Mouse (Mus musculus) G1E (cell line): ENCODE measurements at regions not wholly inside any gene's neighbourhood (a gene's known extent, or its start where the extent isn't known, plus 50 kb on each side); places are given as distances from the start of the nearest gene placed in this dataset.

ENCODE experiments used
- ATAC-seq: 2 replicates; pipeline ENCODE4 v1.8.0; 2016; ENCODE audit warnings: mild to moderate bottlenecking; ENCODE audit not compliant: insufficient number of reproducible peaks, poor library complexity, low FRiP score, severe bottlenecking; ENCODE audit errors: extremely low read depth
- DNase-seq: peaks from one replicate; pipeline ENCODE4 v3.0.0; 2012; ENCODE audit warnings: low spot score
- H3K27me3 ChIP-seq: 2 replicates; pipeline ENCODE4 v1.6.1; 2012; ENCODE audit warnings: mild to moderate bottlenecking, low read length, inconsistent platforms; ENCODE audit not compliant: insufficient read depth
- H3K36me3 ChIP-seq: replicated peaks from 2 replicates; pipeline ENCODE3; 2012; ENCODE audit warnings: mild to moderate bottlenecking, inconsistent platforms
- H3K4me1 ChIP-seq: 2 replicates; pipeline ENCODE4 v1.6.1; 2012; ENCODE audit warnings: low read depth, low read length, inconsistent platforms, mixed read lengths; ENCODE audit not compliant: insufficient read depth
- H3K4me3 ChIP-seq: 2 replicates; pipeline ENCODE4 v1.5.1; 2012; ENCODE audit warnings: low read depth, mild to moderate bottlenecking, inconsistent platforms, low read length, moderate library complexity, mixed read lengths
- H3K9me3 ChIP-seq: replicated peaks from 2 replicates; pipeline ENCODE4 v1.6.1; 2012; ENCODE audit warnings: inconsistent platforms
- CTCF ChIP-seq: IDR thresholded peaks from 2 replicates; pipeline ENCODE4 v1.5.1; 2012; ENCODE audit warnings: low read depth, low read length, inconsistent platforms, mixed read lengths
- GATA1 ChIP-seq: IDR thresholded peaks from 2 replicates; pipeline ENCODE4 v1.6.1; 2012; ENCODE audit warnings: borderline replicate concordance, low read length, inconsistent platforms, mixed read lengths
- GATA2 ChIP-seq: IDR thresholded peaks from 2 replicates; pipeline ENCODE4 v1.6.1; 2012; ENCODE audit warnings: low read depth, low read length, inconsistent platforms, borderline replicate concordance
- POLR2AphosphoS5 ChIP-seq: IDR thresholded peaks from 2 replicates; pipeline ENCODE4 v1.6.1; 2012; ENCODE audit warnings: low read depth, low read length, inconsistent platforms; ENCODE audit not compliant: insufficient replicate concordance
- TAL1 ChIP-seq: conservative IDR thresholded peaks from 2 replicates; pipeline ENCODE4 v1.6.1; 2012; ENCODE audit warnings: low read depth, low read length, inconsistent platforms, mixed read lengths

DNA sequence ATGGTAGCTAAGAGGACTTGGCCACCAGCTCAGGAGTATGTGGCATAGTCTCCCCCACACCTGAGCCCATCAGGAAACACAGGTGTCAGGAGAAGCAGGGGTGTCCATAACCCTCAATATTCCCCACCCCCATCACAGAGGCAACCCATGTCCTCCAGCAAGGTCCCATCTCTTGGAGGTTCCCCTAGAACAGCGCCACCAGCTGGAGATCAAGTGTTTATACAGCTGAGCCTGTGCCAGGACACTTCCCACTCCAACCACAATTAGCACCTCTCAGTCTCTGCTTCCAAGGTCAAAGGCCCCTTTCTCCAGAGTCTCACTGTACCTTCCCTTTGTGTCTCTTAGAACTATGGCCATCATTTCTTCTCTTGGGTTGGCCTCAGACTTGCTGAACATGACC, 276.5 kb downstream of the Med13l start:
- Histone ChIP-seq H3K36me3 (no peaks in the 10 kb centered on the region), H3K4me3 (no peak overlapping the region), H3K27me3 (no peaks in the 10 kb centered on the region), H3K4me1 (no peaks in the 10 kb centered on the region), H3K9me3 (peaks cover 75% of the 10 kb centered on the region)
- ATAC-seq (no peak), DNase-seq (no peak)
- no peak for TF ChIP-seq CTCF

DNA sequence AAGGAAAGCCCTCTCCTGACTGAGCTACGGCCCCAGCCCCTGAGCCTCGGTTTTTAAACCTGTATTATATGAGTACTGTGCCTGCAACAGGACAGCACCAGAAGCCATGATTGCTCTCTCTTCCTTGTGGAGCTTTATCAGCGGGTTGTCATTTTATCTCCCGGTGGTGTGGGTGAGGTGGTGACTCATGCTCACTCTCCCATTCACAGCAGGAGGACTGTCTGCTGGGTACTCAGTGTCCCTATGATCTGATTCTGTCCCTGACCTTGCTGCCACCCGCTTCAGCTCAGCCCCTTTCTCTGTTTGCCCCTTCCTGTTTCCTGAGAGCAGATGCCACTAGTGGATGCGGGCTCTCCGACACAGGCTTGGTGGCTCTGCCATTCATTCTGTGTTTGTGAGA, 277.9 kb downstream of the Med13l start:
- ATAC-seq: no peak
- Histone ChIP-seq H3K4me1 (no peaks in the 10 kb centered on the region), H3K36me3 (no peaks in the 10 kb centered on the region), H3K9me3 (peaks cover 73% of the 10 kb centered on the region), H3K4me3 (no peak overlapping the region), H3K27me3 (no peaks in the 10 kb centered on the region)
- no peak for TF ChIP-seq GATA2
- no peak for TF ChIP-seq TAL1
- TF ChIP-seq POLR2AphosphoS5: no peak
- TF ChIP-seq GATA1: no peak
- no peak for TF ChIP-seq CTCF
- no peak for DNase-seq

DNA sequence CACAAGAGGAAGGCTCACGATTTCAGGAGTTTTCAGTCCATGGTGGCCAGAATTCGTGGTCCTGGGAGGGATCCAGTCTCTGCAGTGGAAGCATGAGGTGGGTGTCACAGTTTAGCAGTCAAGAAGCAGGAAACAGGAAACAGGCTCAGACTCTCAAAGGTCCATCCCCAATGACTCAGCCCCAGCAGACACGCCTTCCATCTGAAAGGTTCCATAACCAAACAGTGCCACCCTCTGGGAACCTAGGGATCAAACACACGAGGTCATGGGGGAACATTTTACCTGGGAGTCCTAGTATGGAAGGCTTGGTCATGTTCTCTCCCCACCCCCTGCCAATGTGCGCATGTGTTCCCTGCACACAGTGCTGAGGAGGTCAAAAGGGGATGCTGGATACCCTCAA, 279.4 kb downstream of the Med13l start:
- peaks cover 72% of the 10 kb centered on the region for H3K9me3 ChIP-seq
- H3K27me3 ChIP-seq: no peaks in the 10 kb centered on the region
- H3K4me3 ChIP-seq: no peak overlapping the region
- DNase-seq (no peak), ATAC-seq (no peak)
- no peaks in the 10 kb centered on the region for H3K4me1 ChIP-seq
- H3K36me3 ChIP-seq: no peaks in the 10 kb centered on the region
- TF ChIP-seq GATA2 (no peak), TAL1 (no peak), CTCF (no peak), POLR2AphosphoS5 (no peak), GATA1 (no peak)

DNA sequence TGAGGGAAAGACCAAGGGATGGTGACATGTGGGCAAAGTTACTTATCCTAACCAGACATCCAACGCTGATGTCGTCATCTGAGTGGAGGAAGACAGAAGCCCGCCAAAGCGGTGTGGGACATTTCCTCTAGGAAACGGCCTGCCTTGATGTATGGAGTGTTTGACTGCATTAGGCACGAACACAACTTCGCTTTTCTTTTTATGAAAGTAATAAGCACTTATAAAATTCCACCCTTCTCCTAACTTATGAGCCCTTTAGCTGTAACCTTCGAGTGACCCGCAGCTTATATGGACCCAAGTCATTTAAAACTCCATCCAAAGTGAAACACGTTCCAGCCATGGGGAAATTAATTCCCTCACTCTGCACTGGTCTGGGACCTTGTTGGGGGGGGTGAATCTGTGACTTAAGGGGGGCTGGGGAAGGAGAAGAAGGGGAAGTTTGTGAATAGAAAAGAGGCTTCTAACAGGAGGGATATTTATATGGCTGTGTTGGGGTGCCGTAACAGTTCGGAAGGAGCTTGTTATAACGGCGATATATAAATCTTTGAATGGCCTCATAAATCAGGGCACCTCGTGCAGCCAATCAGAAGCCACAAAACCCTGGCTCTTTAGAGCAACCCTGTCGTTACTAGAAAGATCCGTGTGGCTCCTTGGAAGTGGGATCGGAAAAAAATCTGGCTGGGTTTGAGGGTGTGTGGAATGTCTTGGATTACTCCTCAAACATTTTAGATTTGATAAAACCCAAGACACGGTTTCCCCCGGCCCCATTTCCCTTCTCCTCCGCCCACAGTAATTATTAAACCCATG, 280.9 kb downstream of the Med13l start:
- TF ChIP-seq TAL1: no peak
- no peak for TF ChIP-seq GATA1
- TF ChIP-seq CTCF: no peak
- TF ChIP-seq GATA2: no peak
- TF ChIP-seq POLR2AphosphoS5: no peak
- Histone ChIP-seq H3K27me3 (no peaks in the 10 kb centered on the region), H3K36me3 (no peaks in the 10 kb centered on the region), H3K4me1 (no peaks in the 10 kb centered on the region), H3K9me3 (peaks cover 77% of the 10 kb centered on the region), H3K4me3 (no peak overlapping the region)
- ATAC-seq: no peak
- no peak for DNase-seq

DNA sequence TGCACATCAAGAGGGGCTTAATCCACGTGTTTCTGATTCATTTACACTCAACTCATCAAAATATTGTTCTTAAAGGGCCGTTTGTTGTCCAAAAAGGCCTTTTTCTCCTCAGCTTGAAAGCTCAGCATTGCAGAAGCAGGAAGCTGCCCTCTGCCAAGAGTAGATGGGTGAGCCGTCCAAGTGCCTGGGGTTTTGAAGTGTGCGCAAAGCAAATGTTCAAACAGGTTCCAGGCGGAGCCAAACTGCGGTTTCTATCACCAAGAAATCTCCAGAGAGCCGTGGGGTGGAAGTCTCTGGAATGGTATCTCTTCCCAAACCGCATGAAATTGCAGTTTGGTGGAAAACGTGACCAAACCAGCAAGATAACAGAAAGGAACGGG, 281.5 kb downstream of the Med13l start:
- DNase-seq (no peak), ATAC-seq (no peak)
- H3K4me3 ChIP-seq: no peak overlapping the region
- no peaks in the 10 kb centered on the region for H3K4me1 ChIP-seq
- no peaks in the 10 kb centered on the region for H3K27me3 ChIP-seq
- no peak for TF ChIP-seq CTCF
- TF ChIP-seq POLR2AphosphoS5: no peak
- no peak for TF ChIP-seq GATA2
- no peak for TF ChIP-seq GATA1
- TF ChIP-seq TAL1: no peak
- H3K36me3 ChIP-seq: no peaks in the 10 kb centered on the region
- H3K9me3 ChIP-seq: peaks cover 76% of the 10 kb centered on the region

DNA sequence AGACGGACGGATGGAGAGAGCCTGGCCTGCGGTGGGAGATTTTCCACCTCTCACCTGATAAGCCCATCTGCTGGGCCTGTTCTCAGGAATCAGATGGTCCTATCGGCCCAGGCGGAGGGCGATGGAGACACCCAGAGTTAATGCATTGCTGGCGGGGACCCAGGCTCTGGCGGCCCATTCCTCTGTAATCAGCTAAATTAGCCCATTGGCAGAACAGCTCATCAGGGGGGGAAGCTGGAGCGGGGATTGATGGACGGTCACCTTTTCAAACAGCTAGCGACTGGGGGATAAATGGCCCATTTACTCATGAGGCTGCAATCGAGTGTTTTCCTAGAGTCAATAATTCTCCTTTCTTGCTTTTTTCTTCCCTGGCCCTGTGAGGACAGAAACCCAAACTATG, 296.5 kb downstream of the Med13l start:
- Histone ChIP-seq H3K4me3 (no peak overlapping the region), H3K36me3 (no peaks in the 10 kb centered on the region), H3K27me3 (no peaks in the 10 kb centered on the region), H3K9me3 (peaks cover 74% of the 10 kb centered on the region), H3K4me1 (no peaks in the 10 kb centered on the region)
- TF ChIP-seq CTCF (no peak), GATA1 (no peak), GATA2 (no peak), POLR2AphosphoS5 (no peak)
- no peak for ATAC-seq
- DNase-seq: no peak

DNA sequence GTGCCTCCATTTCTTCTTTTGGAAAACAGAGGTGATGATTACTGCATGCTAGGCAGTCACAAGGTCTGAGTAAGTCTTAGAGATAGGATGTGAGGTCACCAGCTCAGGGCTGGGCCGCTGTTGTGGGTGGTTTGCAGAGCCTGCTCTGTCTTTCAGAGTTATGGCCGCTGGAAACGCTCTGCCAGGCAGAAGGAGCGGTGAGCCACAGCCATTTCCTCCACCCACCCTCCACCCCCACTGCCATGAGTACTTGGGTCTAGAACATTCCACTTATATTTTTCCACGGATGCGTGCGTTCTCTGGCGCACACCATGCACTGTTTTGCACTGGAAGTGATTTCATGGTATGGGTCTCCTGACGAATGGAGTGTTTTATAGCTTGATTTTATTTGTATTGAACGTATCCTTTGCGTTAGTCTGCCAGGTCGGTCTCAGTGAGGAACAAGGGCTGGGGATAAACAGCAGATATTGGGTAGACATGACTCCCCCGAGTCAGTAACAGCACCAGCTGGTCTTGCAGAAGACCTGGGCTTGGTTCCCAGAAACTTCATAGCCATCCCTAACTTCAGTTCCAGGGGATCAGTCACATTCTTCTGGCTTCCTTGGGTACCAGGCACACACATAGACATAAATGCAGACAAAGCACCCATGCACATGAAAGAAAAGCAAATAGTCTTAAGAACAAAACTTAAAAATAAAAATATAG, 300.8 kb downstream of the Med13l start:
- ATAC-seq (no peak), DNase-seq (no peak)
- H3K9me3 ChIP-seq: peaks cover 75% of the 10 kb centered on the region
- TF ChIP-seq TAL1 (no peak), CTCF (no peak), GATA2 (no peak), POLR2AphosphoS5 (no peak), GATA1 (no peak)
- no peak overlapping the region for H3K4me3 ChIP-seq
- no peaks in the 10 kb centered on the region for H3K4me1 ChIP-seq
- H3K27me3 ChIP-seq: no peaks in the 10 kb centered on the region
- no peaks in the 10 kb centered on the region for H3K36me3 ChIP-seq
